Mouse (Mus musculus): Measurements from ENCODE around the gene Ndufs2.
"Not testable (repeated sequence)": the region's sequence is repeated elsewhere in the genome, so short reads cannot be mapped to it uniquely, and the experiment has no call there.

Ndufs2 gene

GRCm38 (mm10) chr1:171256095-171256818 lies 5.1 kb upstream of the Ndufs2 start:
- no peak for DNase-seq (ENCODE audit: low spot score)

GRCm38 (mm10) chr1:171252415-171252814 lies 1.2 kb upstream of the Ndufs2 start:
- no peak for DNase-seq (ENCODE audit: low spot score)

- peak; percentile 49 for DNase-seq (ENCODE audit: low spot score)
Measured at GRCm38 (mm10) chr1:171251594-171252324, 571 bp upstream of the Ndufs2 start.

- peak; percentile 86 for DNase-seq (ENCODE audit: low spot score)
Measured at GRCm38 (mm10) chr1:171249913-171250600, 1.1 kb downstream of the Ndufs2 start, which contains the start of gene Adamts4. Gene Adamts4 (plus strand): TSS chr1:171250421.

- DNase-seq (ENCODE audit: low spot score), result peak; percentile 44
Measured at GRCm38 (mm10) chr1:171248386-171249226, 2.6 kb downstream of the Ndufs2 start.

- peak; percentile 18 for DNase-seq (ENCODE audit: low spot score)
Measured at GRCm38 (mm10) chr1:171247916-171248315, 3.3 kb downstream of the Ndufs2 start.

GRCm38 (mm10) chr1:171247453-171247841 lies 3.7 kb downstream of the Ndufs2 start:
- peak; percentile 67 for DNase-seq (ENCODE audit: low spot score)

- peak; percentile 99 for DNase-seq (ENCODE audit: low spot score)
Measured at GRCm38 (mm10) chr1:171246709-171247452, 4.3 kb downstream of the Ndufs2 start.

- DNase-seq (ENCODE audit: low spot score), result no peak
Measured at GRCm38 (mm10) chr1:171245353-171245752, 5.8 kb downstream of the Ndufs2 start.

- not testable (repeated sequence) for DNase-seq (ENCODE audit: low spot score)
Measured at GRCm38 (mm10) chr1:171241952-171242351, 9.2 kb downstream of the Ndufs2 start.

- DNase-seq (ENCODE audit: low spot score), result no peak
Measured at GRCm38 (mm10) chr1:171240911-171241310, 10.3 kb downstream of the Ndufs2 start.

GRCm38 (mm10) chr1:171239992-171240744 lies 11.0 kb downstream of the Ndufs2 start:
- DNase-seq (ENCODE audit: low spot score), result no peak

GRCm38 (mm10) chr1:171238463-171238862 lies 12.7 kb downstream of the Ndufs2 start:
- DNase-seq (ENCODE audit: low spot score), result peak; percentile 59

- no peak for DNase-seq (ENCODE audit: low spot score)
Measured at GRCm38 (mm10) chr1:171237438-171237837, 13.8 kb downstream of the Ndufs2 start.

- DNase-seq (ENCODE audit: low spot score), result no peak
Measured at GRCm38 (mm10) chr1:171235791-171236190, 15.4 kb downstream of the Ndufs2 start.

GRCm38 (mm10) chr1:171234538-171234937 lies 16.6 kb downstream of the Ndufs2 start:
- DNase-seq (ENCODE audit: low spot score), result no peak

- no peak for DNase-seq (ENCODE audit: low spot score)
Measured at GRCm38 (mm10) chr1:171234126-171234525, 17.1 kb downstream of the Ndufs2 start, which contains the start of gene Fcer1g. Gene Fcer1g (minus strand): TSS chr1:171234365.

- no peak for DNase-seq (ENCODE audit: low spot score)
Measured at GRCm38 (mm10) chr1:171232800-171233730, 18.1 kb downstream of the Ndufs2 start.

- DNase-seq (ENCODE audit: low spot score), result no peak
Measured at GRCm38 (mm10) chr1:171232348-171232747, 18.8 kb downstream of the Ndufs2 start.
